Mouse (Mus musculus): ENCODE measurements around the gene 5330417C22Rik. TPM values are rescaled to one million over a fixed set of nuclear protein-coding genes. Genes with fewer than 3 reads are reported as not detected.
"Not testable (repeated sequence)": the region's sequence is repeated elsewhere in the genome, so short reads cannot be mapped to it uniquely, and the experiment has no call there.

5330417C22Rik gene
- total RNA-seq, 2 experiments from 2014 or later, result 0.07 TPM; not detected in 1

DNA sequence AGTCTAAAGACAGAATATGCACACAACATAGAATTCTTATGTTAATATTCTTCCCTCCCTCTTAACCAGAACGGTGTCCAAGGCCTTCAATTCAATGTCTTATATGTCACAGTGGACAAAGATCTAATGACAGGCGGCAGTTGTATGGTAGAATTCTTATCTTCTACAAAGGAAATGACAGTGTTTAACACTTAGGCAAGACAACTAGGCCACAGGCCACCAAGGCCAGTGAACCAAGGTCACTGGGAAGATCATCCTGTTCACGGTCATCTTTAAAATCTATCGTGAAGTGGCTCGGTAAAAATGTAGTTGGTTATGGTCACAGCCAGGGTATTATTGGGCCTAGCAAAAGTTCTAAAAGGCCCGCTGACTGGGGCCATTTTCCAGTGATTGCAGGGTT lies 2.4 kb downstream of the 5330417C22Rik start, which contains the start of gene 1700013F07Rik:
Gene 1700013F07Rik (plus strand): TSS at position 200 of the 400 bp plus-strand sequence.
- intact Hi-C loops (cut with DNase I; ENCODE audit: low total_unique reads), result no loop called here
- no peak for DNase-seq

DNA sequence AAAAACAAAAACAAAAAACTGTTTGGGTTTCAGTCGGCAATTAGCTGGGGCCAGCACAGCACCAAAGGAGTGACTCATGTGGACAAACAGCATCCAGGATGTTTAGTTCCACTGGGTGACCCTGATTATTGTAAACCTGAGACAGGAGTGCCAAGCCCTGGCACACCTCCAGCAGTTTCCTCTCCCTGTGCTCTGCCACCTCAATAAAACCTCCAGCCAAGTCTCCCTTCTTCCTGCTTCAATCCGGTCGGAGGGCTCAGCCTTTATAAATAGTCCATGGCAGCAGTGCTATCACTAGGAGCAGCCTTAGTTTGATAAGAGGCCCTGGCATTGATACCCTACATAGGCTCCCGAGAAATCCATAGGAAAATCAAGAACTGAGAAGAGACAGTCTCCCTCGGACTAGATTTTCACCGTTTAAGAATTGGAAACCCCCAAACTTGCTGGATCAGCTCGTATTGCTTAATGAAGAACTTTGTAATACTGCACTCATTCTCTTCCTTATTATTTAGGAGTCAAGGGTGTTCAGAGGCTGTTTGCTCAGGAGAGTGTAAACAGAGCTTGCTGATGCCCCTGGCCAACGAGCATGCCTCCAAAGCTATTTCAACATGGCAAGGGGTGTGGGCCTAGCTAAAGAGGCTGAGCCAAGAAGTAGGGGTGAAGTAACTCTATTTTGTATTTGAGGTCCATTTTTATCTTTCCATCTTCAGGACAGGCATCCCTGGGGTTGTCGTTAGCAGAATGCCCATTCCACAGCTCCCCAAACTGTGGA lies 3.0 kb downstream of the 5330417C22Rik start:
- DNase-seq, result no peak
- intact Hi-C loops (cut with DNase I; ENCODE audit: low total_unique reads), result no loop called here

GRCm38 (mm10) chr3:108528489-108528888 lies 7.8 kb downstream of the 5330417C22Rik start:
- DNase-seq, result no peak
- intact Hi-C loops (cut with DNase I; ENCODE audit: low total_unique reads), result no loop called here

GRCm38 (mm10) chr3:108523415-108523814 lies 12.9 kb downstream of the 5330417C22Rik start:
- intact Hi-C loops (cut with DNase I; ENCODE audit: low total_unique reads), result no loop called here
- no peak for DNase-seq

DNA sequence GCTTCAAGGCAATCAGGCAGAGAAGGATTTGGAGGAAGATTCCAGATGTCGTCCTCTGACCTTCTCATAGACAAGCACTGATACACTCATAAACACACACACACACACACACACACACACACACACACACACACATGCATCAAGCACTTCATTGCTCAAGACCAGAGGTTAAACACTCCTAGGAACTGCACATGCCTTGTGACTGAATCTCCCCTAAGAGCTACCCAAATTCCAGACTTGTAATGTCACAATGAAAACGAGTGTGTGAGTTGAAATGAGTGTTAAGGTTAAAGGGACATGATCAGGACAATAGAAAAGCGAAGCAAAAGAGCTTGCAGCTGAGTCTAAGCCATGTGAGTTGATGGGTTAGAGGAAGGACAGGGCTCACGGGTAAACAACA lies 18.1 kb downstream of the 5330417C22Rik start:
- intact Hi-C loops (cut with DNase I; ENCODE audit: low total_unique reads), result no loop called here

GRCm38 (mm10) chr3:108513465-108513864 lies 22.9 kb downstream of the 5330417C22Rik start:
- intact Hi-C loops (cut with DNase I; ENCODE audit: low total_unique reads), result no loop called here
- DNase-seq, result no peak

More for the DNA sequence above, 18.1 kb downstream of the 5330417C22Rik start:
- DNase-seq, result no peak

- DNase-seq, result no peak
- intact Hi-C loops (cut with DNase I; ENCODE audit: low total_unique reads), result no loop called here
Measured at GRCm38 (mm10) chr3:108510716-108511483, 25.4 kb downstream of the 5330417C22Rik start.

DNA sequence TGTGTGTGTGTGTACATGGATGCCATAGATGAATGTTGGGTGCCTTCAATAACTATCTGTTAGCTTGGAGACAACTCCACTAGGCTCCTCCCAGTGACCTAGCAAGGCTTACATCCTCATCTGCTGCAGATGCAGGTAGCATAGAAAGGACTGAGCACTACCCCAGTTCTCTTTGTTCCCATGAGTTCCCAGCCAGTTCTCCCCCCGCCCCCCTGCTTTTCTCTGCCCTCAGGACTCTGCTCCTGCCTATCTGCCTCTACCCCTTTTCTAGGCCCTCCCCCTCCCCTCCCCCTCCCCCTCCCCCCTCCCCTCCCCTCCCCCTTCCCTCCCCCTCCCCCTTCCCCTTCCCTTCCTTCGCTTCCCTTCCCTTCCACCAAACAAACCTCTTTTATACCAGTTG lies 26.2 kb downstream of the 5330417C22Rik start:
- intact Hi-C loops (cut with DNase I; ENCODE audit: low total_unique reads), result no loop called here
- DNase-seq, result no peak

- no peak for DNase-seq
- intact Hi-C loops (cut with DNase I; ENCODE audit: low total_unique reads), result no loop called here
Measured at GRCm38 (mm10) chr3:108508745-108509474, 27.4 kb downstream of the 5330417C22Rik start.

GRCm38 (mm10) chr3:108503908-108504307 lies 32.4 kb downstream of the 5330417C22Rik start:
- intact Hi-C loops (cut with DNase I; ENCODE audit: low total_unique reads), result no loop called here
- no peak for DNase-seq

DNA sequence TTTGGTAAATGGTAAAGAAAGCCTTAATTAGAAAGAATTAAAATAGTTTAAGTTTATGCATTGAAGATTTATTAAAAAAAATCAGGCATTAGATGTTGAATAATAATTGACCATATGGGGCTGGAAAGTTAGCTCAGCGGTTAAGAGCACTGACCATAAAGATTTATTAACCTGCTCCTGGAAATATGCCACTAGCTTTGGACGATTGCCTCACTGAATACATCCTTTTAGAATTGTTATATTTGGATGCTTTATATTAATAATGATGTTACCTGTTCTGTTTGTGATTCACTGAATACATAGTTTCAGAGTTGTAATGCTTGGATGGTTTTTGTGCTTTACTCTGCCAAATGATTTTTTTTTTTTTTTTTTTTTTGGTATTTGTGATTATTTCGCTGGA lies 34.9 kb downstream of the 5330417C22Rik start:
- intact Hi-C loops (cut with DNase I; ENCODE audit: low total_unique reads); DNase-seq: not testable (repeated sequence)

DNA sequence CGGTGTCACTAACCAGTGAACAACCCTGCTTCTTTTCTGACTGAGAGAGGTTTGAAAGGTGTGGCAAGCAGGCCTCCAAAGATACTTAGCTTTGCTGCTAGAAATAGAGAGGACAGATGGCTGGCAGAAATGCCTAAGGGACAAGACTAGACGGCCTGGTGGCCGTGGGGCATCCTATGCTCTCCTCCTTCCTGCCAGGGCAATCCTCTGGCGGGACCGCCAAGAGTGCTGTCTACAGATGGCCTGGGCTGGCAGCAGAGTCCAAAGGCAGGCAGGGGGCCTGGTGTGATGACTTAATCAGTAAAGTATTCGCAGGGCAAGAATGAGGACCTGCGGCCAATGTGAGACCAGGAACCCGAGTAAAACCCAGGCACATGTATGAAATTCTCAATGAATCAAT lies 36.5 kb downstream of the 5330417C22Rik start:
- intact Hi-C loops (cut with DNase I; ENCODE audit: low total_unique reads), result no loop called here
- peak; percentile 11 for DNase-seq

GRCm38 (mm10) chr3:108497602-108498001 lies 38.7 kb downstream of the 5330417C22Rik start:
- DNase-seq, result no peak
- intact Hi-C loops (cut with DNase I; ENCODE audit: low total_unique reads), result no loop called here

DNA sequence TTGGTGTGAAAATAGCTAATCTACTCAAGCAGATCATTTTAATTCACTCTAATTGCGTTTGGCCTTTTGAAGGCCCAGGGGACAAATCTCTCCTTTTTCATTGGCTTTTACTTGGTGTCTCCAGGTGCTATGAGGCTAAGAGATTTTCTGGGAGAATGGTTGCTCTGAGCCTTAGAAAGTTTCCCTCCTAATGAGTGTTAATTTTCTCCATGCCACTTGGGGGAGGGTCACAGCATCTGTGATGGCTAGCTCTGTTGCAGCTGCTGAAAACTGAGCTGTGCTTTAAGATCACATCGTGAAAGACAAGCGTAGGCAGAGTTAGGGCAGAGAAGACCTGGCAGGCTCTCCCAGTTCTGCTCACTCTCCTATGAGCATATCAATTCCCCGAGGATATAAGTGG lies 40.9 kb downstream of the 5330417C22Rik start:
- intact Hi-C loops (cut with DNase I; ENCODE audit: low total_unique reads), result no loop called here
- no peak for DNase-seq

DNA sequence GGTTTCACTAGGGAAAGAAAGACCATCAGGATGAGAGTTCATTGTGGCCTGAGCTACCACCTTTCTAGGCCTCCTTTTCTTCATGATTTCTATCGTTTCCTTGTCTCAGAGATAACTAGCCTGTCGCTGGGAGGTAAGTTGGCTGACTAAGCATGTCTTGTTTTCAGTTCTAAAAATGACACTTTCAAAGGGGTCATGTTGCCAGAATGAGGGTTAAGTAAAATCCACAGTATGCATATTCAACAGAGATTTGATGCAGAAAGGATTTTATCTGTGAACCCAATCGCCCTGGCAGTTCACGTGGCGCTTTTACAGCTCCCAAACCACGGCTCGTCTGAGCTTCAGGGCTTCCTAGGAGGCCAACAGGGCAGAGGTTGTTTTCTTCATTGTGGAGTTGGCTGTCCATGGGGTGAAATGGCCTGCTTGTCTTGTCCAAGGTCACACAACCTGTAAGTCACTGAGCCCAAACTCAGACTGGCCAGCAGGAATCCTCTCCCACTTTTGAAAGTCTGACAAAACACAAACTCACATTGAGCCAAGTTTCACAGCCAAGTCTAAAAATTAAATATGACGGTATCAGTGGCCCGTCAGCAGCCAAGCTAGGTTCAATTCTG lies 41.4 kb downstream of the 5330417C22Rik start:
- DNase-seq, result no peak
- intact Hi-C loops (cut with DNase I; ENCODE audit: low total_unique reads), result no loop called here

DNA sequence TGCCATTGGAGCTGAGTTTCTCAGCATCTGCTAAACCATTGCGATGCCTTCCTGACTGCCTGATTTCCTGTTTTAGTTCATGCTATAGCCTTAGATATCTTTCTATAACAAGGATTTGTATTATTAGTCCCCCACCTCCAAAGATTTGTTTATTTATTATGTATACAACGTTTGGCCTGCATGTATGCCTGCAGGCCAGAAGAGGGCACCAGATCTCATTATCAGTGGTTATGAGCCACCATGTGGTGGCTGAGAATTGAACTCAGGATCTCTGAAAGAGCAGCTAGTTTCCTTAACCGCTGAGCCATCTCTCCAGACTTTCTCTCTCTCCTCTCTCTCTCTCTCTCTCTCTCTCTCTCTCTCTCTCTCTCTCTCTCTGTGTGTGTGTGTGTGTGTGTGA lies 46.4 kb downstream of the 5330417C22Rik start:
- DNase-seq, result no peak
- intact Hi-C loops (cut with DNase I; ENCODE audit: low total_unique reads), result no loop called here

DNA sequence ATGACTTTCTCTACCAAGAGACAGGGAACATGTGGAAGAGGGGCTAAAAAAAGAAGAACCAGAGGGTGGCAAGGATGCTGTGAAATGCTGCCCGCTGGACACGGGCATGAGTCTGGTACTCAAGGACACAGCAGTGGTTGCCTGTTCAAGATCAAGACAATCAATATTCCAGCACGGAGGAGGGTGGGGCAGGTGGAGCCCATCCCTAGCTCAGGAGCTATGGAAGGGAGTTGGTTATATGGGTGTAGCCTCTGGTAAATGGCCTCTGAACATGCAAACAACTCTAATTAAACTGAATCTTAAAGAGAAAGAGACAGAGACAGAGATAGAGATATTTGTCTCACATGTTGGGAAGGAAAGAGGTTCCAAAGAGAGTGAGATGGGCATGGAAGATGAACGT lies 51.6 kb downstream of the 5330417C22Rik start:
- DNase-seq, result no peak
- intact Hi-C loops (cut with DNase I; ENCODE audit: low total_unique reads), result no loop called here

DNA sequence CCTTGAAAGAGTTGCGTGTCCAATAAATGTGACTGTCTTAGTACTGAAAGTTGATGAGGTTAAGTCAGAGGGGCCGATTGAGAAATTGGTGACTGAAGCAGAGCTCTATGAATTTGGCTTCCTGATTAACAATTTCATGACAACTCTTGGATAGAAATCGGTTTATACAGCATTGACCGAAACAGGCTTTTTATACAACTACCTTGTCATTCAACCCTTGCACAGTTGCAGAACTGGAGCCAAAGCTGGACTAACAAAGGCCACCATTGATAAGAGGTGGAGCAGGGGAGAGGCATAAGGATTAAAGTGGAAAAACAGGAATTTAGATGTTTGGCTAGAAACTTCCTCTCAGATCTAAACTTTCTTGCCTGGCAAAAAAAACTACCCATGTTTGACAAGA lies 57.5 kb downstream of the 5330417C22Rik start:
- DNase-seq, result no peak

DNA sequence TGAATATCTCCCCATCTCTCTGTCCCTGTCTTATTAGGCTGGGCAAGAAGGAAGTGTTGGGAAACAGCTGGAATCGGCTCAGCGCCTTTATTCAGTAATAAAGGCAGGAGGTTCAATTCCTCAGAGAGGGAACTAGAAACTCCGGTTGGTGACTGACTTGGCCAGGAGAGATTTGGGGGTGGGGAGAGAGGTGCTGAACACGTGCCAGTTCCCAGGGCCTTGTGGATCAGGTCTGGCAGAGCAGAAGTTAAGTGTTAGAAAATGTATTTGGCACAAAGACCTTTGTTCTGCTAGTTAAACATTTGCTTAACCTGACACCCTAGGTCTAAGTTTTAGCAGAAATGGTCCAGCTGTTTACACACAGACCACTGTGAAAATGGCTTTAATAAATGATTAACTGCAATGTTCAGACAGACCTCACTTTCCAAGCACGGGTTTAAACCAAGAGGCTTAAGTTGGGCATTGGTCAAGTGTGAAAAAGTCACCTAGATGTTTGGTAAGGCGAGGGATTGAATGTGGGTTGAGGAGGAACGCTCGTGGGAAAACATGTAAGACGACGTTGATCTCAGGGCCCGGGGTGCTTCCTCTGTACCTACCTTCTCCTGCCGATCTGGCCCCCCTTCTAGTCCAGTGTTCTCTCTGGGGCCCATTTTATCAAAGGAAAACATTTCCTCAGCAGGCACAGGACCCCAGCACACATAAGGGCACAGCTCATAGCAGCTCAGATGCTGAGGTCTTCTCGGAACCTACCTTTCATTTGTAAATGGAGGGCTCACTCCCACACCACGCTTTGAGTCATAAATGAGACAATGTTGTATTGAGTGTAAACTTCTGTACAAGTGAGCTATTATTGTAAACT lies 59.3 kb downstream of the 5330417C22Rik start:
- peak; percentile 33 for DNase-seq
- intact Hi-C loops (cut with DNase I; ENCODE audit: low total_unique reads), result no loop called here

More for the DNA sequence above, 57.5 kb downstream of the 5330417C22Rik start:
- intact Hi-C loops (cut with DNase I; ENCODE audit: low total_unique reads), result no loop called here

Measured in gastrocnemius, postnatal 14 days (tissue).